Mouse (Mus musculus) urinary bladder, postnatal 36 days (tissue): Measurements from ENCODE around the gene Sirt3.
A peak's percentile ranks its signal among the peaks of the same experiment; 100 is the strongest.

Source experiments
- DNase-seq, 2 experiments: peaks; one replicate each; pipeline ENCODE4 v3.0.0; 2022; ENCODE audit warnings: low spot score in 2 of 2, mixed read lengths in 1 of 2

Gene Sirt3

DNA sequence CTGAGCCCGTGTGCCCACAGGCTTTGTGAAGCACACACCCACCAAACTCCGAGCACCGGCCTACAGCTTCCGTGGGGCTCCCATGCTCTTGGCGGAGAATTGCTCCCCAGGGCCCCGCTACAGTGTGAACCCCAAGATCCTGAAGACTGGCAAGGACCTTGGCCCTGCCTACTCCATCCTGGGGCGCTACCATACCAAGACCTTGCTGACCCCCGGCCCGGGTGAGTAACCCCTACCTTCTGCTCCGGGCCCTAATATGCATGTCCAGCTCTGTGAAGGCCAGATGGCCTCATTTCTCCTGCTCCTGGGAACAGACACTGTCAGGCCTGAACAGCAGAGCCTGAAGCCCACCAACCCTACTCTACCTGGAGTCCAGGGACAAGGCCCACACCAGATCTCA, 33.5 kb downstream of the Sirt3 start:
- DNase-seq = no peak

GRCm38 (mm10) chr7:140847755-140848580, 34.1 kb downstream of the Sirt3 start, which contains the start of gene Odf3:
Gene Odf3 (plus strand): TSS chr7:140847805.
- DNase-seq = peak in 1 of 2 experiments; percentile 47

DNA sequence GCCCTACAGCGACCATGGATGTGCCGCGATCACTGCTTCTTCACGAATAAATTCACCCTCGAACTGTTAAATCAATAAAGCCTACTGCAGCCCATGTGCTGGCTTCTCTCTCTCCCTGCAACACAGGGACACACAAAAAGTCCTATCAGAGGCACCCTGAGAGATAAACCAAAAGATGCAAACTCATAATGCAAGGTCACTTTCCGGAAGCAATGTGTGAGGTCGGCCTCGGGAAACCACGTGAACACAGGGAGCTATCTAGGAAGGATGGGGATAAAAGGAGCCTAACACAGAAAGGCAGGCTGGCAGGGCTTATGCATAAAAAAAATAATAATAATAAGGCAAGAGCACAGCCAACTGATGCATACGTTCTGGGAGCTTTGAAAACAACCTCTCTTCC, 35.4 kb downstream of the Sirt3 start:
- DNase-seq = no peak

GRCm38 (mm10) chr7:140845683-140846082, 36.4 kb downstream of the Sirt3 start:
- DNase-seq = no peak

- DNase-seq = peak; percentile 89 to 90
These were observed 37.0 kb downstream of the Sirt3 start, which contains the start of gene Scgb1c1 for GRCm38 (mm10) chr7:140844905-140845665. Gene Scgb1c1 (plus strand): TSS chr7:140845547.

- no peak for DNase-seq
These were observed 38.3 kb downstream of the Sirt3 start for GRCm38 (mm10) chr7:140843806-140844205.

DNA sequence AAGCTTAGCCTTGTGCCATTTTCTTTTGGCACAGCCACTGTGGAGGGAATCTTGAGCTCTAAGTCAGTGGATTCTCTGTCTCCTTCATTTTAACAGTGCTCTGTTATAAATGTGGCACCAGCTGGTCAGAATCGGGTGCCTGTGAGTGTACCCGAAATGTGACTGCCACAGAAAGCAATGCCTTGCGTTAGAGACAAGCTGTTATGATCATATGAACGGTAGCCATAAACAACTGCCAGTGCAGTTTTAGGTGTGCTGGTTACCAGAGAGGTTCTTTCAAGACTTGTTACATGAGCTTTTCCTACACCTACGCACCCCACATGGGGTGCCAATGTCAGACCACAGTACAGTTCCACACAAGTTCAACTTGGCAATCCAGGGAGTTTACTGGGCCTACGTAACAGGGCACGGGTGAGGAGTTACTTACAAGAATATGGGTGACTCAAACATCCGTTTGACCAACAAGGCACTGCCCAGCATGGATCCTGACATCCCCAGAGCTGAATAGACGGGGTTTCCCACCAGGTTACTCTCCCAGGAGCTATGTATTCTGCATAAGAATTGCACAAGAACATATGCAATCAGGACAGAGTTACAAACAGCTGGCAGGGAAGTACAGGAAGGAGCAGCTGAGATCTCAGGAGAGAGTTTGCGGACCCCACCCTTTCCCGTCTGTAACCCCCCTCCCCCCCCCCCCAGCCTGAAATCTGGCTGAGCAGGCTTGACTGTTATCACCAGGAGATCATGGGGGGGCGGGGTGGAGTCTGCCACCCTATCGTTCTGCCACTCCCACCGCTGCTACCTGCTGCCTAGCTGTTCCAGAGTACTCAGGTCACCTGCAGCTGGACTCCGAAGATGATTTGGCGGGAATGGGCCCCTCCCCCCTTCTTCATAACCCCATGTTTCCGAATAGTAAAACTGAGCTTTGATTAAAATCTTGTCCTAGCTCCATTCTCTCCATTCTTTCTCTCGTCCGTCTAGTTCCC, 41.1 kb downstream of the Sirt3 start:
- DNase-seq = peak in 1 of 2 experiments; percentile 36

DNA sequence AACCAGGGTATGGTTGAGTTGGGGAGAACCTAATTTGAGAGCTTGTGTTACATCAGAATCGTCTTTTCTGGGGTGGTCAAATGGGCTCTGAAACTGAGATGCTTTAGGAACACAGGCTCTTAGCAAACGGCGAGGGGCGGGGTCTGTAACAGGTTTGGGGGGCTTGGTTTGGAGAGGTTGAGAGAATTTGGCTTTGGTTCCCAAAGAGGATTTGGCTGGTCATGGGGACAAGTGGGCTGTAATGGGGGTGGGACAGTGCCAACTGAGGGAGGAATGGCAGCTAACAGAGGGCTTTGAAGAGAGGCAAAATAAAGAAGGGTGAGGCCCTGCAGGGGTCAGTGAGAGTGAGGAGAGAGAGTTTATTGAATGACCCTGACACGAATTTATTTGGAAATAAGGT, 42.6 kb downstream of the Sirt3 start:
- DNase-seq = no peak

DNA sequence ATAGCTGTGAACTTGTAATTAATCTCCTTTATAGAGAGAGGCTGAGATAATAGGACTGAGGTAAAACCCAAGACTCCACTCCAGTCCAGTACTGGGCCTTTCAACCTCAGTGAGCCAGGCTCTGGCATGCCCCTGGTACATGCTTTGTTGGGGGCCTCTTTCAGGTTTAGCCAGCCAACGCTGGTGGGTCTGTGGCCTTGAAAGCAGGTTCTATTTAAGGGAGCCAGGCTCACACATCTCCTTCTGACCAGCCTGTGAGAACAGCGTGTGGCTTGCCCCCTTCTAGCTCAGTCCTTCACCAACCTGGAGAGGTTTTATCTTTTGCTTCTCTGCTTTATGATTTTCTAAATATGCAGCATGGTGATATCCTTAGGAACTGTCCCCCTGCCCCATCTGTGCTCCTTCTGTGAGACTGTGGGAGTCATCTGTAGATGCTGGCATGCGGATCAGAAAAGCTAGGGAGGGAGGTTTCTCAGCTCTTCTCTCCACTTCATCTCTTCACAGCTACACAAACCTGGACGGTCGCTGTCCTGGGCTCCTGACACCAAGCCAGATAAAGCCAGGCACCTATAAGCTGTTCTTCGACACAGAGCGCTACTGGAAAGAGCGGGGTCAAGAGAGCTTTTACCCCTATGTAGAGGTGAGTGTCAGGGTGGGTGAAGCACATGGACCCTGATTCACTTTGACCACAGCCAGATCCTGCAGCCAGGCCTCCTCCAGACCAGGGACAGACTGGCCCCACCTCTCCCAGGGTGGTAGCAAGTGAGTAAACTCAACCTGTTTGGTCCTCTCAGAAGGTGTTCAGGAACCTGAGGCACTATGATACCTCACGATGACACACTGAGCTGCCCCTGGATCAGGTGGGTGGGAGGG, 45.6 kb downstream of the Sirt3 start:
- DNase-seq = no peak

DNA sequence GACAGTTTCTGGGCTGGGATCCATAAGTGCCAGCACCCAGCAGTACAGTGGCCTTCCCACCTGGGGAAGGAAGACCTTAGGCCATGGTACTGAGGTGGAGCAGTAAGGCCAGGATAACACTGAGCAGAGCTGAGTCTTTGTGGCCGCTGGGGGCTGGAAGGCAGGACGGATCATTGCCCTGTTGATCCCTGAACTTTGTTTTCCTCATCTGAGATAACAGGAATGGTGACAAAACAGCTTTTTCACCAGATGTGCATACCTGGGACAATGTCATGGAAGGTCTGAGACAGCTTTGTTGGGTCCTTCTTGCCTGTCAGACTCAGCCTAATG, 46.4 kb downstream of the Sirt3 start:
- no peak for DNase-seq

- peak; percentile 68 to 79 for DNase-seq
These were observed 46.9 kb downstream of the Sirt3 start, which contains the start of gene Urah for GRCm38 (mm10) chr7:140834968-140835757. Gene Urah (plus strand): TSS chr7:140835018.

DNA sequence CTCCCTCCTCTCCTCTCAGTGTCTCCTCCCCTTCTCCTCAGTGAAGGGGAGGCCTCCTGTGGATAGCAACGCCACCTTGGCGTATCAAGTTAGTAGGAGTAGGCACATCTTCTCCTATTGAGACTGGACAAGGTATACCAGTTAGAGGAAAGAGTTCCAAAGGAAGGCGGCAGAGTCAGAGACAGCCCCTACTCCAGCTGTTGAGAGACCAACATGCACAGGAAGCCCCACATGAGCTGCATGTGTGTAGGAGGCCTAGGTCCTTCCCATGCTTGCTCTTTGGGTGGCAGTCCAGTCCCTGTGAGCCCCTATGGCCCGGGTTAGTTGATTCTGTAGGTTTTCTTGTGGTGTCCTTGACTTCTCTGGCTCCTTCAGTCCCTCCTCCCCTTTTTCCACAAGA, 48.8 kb downstream of the Sirt3 start:
- no peak for DNase-seq

DNA sequence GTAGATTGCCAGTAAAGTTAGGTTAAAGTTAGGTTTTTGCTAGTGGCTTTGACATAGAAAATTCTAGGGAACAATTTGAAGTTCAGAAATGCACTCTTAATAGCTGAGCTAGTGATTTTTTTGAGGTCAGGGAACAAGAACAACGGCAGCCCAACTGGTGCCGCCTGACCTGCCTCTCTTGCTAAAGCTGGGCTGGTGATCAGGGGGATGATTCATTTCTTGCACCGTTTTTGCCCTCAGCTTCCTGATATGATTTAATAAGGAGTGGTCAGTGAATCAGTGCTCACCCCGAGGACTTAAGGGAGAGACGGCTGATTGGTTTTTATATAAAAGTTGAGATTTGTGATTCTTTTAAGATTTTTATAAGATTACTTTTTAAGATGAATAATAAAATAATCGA, 50.7 kb downstream of the Sirt3 start:
- no peak for DNase-seq

- DNase-seq = no peak
These were observed 53.8 kb downstream of the Sirt3 start for GRCm38 (mm10) chr7:140828171-140828881.

- DNase-seq = no peak
These were observed 59.4 kb downstream of the Sirt3 start for GRCm38 (mm10) chr7:140822731-140823130.

- no peak for DNase-seq
These were observed 60.3 kb downstream of the Sirt3 start, which contains the start of gene Zfp941 for GRCm38 (mm10) chr7:140821653-140822329. Gene Zfp941 (minus strand): TSS chr7:140822178.

GRCm38 (mm10) chr7:140821305-140821652, 60.8 kb downstream of the Sirt3 start:
- DNase-seq = no peak

- DNase-seq = no peak
These were observed 61.9 kb downstream of the Sirt3 start for GRCm38 (mm10) chr7:140820173-140820572.
